Mouse (Mus musculus) retina, postnatal 7 days (tissue): ENCODE data around the gene Dazap1.
A peak's percentile ranks its signal among the peaks of the same experiment; 100 is the strongest.

Experiments
- DNase-seq: peaks from one replicate; pipeline ENCODE4 v3.0.0-alpha.2; 2012; ENCODE audit warnings: low read depth, low spot score

Gene Dazap1

DNA sequence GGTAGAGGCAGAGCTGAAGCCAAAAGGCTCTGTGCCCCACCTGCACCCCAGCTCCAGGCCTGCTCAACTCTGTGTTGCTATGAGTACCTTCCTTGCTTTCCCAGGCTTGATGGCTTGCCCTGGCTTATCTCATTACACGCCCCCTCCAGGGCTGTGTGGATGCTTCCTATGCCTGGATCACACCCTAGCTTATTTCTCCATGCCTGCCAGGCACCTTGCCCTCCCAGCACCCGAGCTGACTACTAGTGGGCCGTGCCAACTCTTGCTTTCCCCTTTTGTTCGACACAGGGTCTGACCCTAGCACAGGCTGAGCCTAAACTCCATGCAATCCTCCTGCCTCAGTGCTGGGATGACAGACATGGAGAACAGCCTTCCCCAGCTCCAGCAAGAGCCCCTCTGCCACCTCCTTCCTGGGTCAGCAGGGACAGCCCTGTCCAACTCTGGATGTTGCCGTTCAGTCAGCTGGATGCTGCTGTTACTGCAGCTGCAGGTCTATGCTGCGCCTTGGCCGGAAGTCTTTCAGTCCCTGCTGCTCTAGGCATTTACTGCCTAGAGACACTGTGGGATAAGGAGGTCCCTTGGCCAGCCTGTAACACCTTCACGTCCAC, 36.3 kb downstream of the Dazap1 start:
- no peak for DNase-seq

DNA sequence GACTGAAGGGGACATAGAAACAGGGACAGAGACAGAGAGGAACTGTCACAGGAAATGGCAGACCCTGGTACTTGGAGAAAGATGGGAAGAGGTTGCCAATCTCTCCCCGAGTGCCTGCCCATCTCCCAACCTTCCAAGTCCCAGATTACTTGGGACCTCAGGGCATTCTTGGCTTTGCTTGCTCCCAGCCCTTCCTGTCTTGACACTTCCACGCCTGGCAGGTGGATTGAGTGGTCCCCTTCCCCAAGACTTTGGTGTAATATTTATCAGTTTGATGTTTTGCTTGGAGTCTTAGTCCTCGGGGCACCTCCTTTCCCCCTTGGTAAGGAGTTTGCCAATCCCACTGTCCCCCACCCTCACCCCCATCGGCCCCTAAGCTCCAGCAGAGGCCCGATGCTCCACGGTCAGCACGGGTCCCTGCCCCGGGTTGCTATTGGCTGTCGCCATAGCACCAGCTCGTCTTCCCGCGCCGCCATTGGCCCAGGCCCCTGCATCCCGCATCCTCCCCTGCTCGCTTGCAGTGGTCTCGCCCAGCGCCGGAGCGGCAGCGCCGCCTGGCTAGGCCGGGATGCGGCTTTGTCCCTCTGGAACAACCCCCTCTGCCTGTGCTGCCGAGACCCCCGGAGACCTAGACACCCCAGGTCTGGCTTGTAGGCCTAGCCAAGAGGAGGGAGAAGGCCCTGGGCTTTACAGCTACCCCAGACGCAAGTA, 37.4 kb downstream of the Dazap1 start:
- no peak for DNase-seq

DNA sequence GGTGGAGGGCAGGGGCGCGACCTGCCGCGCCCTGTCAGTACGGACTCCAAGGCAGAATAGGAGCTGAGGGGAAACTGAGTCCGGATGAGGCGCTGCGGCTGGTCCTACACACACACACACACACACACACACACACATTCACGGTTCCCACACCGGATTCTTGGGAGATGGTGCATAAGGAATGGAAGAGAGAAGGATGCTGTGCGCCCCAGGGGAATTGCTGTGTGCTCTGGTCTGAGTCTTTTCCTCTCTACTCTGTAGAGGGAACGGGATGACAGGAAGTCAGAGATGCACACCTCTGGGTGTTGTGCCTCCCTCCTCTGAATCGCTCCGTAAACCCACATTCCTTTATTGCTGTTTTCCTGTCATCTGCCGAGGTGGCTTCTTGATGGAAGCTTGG, 38.0 kb downstream of the Dazap1 start:
- DNase-seq, result no peak

DNA sequence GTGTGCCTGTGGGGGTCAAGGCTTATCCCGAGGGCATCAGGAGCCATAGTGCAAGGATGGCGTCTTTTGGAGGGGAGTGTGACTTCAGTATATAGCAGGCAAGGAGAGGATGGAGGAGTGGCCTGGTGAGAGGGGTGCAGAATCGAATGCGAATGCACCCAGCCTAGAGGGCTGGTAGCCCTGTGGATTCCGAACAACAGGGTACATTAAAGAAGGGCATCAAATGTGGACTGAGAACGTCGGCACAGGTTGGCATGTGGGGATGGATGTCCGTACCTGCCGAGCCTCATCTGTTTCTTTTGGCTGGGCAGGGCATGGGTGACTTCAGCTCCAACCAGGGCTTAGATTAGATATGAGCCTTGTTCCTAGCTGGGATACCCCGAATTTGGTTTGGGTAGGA, 38.5 kb downstream of the Dazap1 start:
- DNase-seq, result no peak

DNA sequence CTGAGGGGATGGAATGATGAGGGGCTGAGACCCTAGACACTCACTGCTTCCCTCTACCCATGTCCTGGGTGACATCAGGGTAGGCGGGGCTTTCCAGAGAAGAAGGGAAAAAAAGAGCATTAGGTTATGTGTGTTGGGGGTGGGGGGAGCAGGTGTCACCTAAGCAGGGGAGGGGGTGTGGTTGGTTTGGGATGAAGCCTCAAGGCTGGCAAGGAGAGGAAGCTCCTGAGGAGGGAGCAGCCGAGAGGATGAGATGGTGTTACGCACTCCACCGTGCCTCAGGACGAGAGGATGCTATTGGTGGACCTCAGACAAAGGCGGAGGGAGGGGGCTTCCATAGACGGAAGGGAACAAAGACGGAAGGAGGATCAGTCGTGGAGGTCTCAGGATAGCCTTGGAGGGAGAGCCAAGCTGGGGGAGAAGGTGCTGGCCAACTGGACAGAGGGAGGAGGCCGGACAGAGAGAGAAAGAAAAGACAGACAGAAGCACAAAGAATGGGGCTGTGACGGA, 39.4 kb downstream of the Dazap1 start:
- DNase-seq, result no peak

DNA sequence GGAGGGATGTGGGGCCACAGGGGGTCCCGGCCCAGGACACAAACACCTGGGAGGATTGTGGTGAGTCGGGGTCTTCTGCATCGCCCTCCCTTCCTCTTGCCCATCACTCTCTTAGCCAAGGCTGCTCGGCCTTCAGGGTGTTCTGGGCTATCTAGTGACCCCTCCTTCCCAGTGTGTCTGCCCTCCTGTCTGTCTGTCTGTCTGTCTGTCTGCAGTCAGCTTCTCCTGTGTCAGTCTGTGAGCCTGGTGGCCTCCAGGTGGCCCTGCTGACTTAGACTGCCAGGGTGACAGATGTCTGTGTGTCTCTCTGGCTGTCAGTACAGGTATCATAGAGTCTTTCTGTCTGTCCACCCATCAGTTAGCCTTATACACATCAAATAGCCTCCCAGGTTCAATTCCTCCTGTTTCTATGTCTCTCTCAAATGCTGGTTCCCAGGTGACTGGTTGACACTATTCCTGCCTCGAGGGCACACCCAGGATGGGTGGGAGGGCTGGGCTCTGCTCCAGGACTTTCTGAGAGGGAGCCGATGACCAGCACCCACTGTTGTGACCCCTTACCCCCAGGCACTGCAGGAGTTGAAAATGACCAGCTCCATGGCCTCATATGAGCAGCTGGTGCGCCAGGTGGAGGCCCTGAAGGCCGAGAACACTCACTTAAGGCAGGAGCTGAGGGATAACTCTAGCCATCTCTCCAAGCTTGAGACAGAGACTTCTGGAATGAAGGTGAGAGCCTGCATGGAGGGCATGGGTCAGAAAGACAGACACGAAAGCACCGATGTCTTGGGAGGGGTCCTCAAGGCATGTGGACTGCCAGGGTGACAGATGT, 40.2 kb downstream of the Dazap1 start:
- no peak for DNase-seq

DNA sequence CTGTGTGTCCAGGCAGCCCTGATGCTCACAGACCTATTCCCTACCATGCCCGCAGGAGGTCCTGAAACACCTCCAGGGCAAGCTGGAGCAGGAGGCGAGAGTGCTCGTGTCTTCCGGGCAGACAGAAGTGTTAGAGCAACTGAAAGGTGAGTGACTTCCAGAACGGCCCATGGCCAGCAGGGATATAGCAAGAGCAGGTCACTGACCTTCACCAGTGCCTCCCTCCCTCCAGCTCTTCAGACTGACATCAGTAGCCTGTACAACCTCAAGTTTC, 40.7 kb downstream of the Dazap1 start:
- DNase-seq, result no peak

DNA sequence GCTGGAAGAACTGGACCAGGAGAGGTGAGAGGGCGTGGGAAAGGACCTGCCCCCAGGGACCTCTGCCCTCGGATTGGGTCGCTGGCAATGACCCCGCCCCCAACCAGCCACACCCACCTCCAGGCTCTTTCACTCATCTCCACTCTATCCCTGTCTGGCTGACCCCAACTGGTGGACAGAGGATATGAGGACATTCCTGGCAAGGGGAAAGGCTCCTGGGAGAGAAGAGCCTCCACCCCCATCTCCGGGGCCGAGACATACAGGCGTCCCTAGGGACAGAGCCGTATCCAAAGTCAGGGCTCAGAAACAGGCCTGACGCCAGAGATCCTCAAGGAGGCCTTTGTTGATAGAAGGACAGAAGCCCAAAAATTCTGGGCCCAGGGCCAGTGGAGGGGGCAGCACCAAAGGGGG, 41.2 kb downstream of the Dazap1 start:
- no peak for DNase-seq

DNA sequence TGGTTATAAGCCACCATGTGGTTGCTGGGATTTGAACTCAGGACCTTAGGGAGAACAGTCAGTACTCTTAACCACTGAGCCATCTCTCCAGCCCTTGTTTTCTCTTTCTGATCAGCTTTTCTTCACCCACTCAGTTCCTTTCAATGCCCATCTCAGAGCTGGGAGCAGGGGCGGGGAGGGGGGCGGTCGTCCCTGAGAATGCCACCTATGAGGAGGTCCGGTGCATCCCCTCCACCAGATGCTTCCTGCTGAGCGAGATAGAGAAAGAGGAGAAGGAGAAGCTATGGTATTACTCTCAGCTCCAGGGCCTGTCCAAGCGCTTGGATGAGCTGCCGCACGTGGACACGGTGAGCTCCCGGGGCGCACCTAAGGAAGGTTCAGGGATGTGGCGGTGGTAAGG, 43.2 kb downstream of the Dazap1 start:
- DNase-seq, result no peak

DNA sequence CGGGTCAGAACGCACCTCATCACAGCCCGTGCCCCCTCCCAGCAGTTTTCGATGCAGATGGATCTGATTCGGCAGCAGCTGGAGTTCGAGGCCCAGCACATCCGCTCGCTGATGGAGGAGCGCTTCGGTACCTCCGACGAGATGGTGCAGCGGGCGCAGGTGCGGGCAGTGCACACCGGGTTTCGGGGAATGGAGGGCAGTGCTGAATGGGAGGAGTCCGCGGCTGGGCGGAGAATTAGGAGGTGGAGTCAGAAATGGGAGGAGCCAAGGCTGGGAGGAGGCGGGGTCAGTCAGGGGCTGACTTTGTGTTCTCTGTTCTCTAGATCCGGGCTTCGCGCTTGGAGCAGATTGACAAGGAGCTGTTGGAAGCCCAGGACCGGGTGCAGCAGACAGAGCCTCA, 43.6 kb downstream of the Dazap1 start:
- DNase-seq, result no peak

DNA sequence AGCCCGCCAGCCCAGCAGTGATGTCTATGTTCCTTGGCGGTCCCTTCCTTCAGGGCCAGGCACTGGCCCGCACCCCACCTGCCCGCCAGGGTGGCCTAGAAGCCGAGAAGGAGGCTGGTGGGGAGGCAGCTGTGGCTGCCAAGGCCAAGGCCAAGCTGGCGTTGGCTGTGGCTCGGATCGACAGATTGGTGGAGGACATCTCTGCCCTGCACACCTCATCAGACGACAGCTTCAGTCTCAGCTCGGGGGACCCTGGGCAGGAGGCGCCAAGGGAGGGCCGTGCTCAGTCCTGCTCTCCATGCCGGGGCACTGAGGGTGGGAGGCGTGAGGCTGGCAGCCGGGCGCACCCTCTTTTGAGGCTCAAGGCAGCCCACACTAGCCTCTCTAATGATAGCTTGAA, 50.3 kb downstream of the Dazap1 start:
- no peak for DNase-seq

DNA sequence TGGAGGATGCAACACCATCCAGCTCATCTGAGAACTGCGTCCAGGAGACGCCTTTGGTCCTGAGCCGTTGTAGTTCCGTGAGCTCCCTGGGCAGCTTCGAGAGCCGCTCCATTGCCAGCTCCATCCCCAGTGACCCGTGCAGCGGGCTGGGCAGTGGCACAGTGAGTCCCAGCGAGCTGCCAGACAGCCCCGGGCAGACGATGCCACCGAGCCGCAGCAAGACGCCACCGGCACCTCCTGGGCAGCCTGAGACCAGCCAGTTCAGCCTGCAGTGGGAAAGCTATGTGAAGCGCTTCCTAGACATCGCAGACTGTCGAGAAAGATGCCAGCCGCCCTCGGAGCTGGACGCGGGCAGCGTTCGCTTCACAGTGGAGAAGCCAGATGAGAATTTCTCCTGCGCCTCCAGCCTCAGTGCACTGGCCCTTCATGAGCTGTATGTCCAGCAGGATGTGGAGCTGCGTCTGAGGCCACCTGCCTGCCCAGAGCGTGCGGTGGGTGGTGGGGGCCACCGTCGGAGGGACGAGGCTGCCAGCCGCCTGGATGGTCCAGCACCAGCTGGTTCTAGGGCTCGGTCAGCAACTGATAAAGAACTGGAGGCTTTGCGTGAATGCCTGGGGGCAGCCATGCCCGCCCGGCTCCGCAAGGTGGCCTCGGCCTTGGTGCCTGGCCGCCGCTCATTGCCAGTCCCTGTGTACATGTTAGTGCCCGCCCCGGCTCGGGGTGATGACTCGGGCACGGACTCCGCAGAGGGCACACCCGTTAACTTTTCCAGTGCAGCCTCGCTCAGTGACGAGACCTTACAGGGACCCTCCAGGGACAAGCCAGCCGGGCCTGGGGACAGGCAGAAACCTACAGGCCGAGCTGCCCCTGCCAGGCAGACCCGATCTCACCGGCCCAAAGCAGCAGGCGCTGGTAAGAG, 51.6 kb downstream of the Dazap1 start:
- DNase-seq, result no peak

DNA sequence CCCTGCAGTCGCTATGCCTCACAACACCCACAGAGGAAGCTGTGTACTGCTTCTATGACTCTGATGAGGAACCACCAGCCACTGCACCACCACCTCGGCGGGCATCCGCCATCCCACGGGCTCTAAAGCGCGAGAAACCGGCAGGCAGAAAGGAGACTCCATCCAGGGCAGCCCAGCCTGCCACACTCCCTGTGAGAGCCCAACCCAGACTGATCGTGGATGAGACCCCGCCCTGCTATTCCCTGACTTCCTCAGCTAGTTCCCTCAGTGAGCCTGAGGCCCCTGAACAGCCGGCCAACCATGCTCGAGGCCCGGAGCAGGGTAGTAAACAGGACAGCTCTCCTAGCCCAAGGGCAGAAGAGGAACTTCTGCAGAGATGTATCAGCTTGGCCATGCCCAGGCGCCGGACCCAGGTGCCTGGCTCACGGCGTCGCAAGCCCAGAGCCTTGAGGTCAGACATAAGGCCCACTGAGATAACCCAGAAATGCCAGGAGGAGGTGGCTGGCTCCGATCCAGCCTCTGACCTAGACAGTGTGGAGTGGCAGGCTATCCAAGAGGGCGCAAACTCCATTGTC, 52.4 kb downstream of the Dazap1 start:
- DNase-seq, result no peak

DNA sequence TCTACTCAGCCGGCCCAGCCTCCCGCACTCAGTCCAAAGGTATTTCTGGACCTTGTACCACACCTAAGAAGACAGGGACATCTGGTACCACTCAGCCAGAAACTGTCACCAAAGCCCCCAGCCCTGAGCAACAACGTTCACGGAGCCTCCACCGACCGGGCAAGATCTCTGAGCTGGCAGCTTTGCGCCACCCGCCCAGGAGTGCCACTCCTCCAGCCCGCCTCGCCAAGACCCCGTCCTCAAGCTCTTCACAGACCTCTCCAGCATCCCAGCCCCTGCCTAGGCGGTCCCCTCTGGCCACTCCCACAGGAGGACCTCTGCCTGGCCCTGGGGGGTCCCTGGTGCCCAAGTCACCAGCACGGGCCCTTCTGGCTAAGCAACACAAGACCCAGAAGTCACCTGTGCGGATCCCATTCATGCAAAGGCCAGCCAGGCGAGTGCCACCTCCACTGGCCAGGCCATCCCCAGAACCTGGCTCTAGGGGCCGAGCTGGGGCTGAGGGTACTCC, 53.3 kb downstream of the Dazap1 start:
- DNase-seq, result no peak

DNA sequence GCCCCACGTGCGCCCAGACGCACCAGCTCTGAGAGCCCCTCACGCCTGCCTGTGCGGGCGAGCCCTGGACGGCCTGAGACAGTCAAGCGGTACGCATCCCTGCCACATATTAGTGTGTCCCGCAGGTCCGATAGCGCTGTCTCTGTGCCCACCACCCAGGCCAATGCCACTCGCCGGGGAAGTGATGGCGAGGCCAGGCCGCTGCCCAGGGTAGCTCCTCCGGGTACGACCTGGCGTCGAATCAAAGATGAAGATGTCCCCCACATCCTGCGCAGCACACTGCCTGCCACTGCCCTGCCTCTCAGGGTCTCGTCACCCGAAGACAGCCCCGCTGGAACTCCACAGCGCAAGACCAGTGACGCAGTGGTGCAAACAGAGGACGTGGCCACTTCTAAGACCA, 54.0 kb downstream of the Dazap1 start:
- no peak for DNase-seq

DNA sequence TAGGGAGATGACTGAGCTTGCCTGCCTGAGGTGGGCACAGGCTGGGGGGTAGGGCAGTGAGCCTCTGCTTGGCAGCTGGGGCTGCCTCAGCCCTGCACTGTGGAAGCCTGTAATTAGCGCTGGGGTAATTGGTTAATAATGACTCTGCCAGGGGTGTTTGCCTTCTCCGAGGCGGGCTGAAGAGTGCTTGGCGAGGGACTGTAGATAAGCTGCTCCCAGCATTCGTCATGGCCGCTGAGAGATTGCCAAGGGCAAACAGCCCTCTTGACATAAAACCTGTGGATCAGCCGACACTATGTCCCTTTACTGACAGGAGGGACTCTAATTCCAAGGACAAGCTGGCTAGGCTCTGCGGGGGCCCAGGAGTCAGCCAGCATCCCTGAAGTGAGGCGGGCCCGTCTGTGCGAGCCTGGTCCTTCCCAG, 55.1 kb downstream of the Dazap1 start:
- DNase-seq, result no peak

DNA sequence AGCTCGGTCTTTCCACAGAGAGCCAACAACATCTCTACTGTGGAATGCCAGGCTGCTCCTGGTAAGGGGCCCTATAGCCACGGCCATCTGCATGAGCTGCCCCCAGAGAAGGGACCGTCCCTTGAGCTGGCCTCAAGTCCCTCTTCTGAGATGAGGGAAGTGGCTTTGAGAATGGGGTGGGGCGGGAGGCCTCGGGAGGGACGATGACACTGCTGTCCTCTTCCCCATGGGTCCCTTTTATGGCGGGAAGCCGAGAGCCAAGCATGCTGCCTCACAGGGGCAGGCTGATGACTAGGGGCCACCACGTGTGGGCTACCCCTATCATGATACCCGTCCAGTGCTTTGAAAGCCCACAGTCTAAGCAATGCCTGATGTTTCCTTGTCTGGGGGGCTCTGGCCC, 55.7 kb downstream of the Dazap1 start:
- DNase-seq, result no peak

DNA sequence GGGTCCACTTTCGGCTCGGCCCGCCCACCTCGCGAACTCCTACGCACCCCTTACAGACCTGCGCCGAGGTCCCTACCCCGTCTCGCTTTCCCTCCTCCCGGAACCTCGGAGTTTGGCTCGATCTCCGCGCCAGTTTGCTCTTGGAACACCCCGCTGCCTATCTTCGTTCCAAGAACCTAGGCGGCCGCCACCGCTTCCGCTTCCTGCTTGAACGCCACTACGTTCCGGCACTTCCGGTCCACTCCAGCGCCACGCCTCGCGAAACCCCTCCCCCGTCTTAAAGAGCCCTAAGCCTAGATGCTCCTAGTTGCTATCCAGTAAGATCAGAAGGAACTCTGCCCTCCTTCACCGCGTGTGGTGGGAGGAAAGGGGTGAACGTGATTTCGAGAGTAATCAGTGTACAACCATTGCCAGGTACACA, 59.1 kb downstream of the Dazap1 start, which contains the start of gene 2310011J03Rik:
TSS of gene 2310011J03Rik (minus strand) at position 198 of the 421 bp plus-strand sequence.
- peak; percentile 84 for DNase-seq

DNA sequence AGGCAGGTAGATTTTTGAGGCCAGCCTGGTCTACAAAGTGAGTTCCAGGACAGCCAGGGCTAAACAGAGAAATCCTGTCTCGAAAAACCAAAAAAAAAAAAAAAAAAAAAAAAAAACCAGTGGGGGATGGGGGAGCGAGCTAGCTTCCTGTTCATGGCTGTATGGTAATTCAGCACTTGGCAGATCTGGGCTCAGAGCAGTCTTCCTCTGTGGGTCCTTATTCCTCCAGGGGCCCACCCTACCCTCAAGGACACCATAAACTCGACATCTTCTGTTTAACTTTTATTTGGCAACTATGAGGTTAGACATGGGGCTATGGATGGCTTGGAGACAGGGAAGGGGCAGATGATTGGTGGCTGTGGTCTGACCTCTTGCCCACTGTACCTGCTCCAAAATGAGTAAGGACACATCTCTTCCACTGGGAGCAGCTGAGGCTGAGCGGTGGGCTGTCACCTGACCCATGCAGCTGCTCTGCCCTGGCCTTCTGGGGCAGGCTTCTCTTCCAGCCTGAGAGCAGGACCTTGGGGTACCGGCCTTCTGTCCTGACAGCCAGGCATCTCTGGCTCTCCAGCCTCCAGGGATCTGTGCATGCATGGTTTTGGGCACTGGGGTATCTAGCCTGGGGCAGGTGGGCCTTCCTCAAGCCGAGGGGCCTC, 59.9 kb downstream of the Dazap1 start:
- DNase-seq, result no peak
